Mouse (Mus musculus): ENCODE measurements around the gene Gstm1. TPM values are rescaled to one million over a fixed set of nuclear protein-coding genes. Genes with fewer than 3 reads are reported as not detected.

Gstm1 gene
- polyA plus RNA-seq, 1 experiment from 2014 or later: 42.5 TPM

DNA sequence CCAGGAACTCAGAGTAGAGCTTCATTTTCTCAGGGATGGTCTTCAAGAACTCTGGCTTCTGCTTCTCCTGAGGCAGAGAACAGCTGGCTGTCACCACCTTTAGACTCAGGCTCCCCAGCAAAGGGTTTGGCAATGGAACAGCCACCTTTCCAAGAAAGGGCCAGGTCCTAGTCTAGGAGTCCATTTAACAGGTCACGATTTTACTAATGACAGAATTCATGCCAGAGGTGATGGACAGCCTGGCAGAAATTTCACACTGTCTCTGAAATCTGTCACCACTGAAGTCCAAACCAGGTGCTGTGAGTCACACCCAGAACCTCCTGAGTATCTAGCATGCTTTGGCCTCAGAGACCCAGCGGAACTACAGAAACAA lies 2.8 kb downstream of the Gstm1 start:
- DNase-seq: no peak
- no peak for ATAC-seq (ENCODE audit: insufficient read depth)
- no peaks in the 10 kb centered on the region for H3K27me3 ChIP-seq (ENCODE audit: insufficient read depth, low read length)
- no peak overlapping the region for H3K4me2 ChIP-seq
- no peaks in the 10 kb centered on the region for H3K36me3 ChIP-seq (ENCODE audit: insufficient read depth)
- no peak for TF ChIP-seq CTCF (IDR thresholded peaks at IDR 0.05; ENCODE audit: low read depth)
- H3K4me1 ChIP-seq (ENCODE audit: insufficient read depth): peaks cover 5% of the 10 kb centered on the region
- H3K9me3 ChIP-seq (ENCODE audit: low read depth, low read length): no peaks in the 10 kb centered on the region
- WGBS: 87% methylated on average over 2 of the region's 2 CpGs
- H3K4me3 ChIP-seq (ENCODE audit: low read depth, low read length): no peak overlapping the region
- no peak overlapping the region for H3K27ac ChIP-seq (ENCODE audit: low read depth)
- no peak overlapping the region for H3K9ac ChIP-seq

DNA sequence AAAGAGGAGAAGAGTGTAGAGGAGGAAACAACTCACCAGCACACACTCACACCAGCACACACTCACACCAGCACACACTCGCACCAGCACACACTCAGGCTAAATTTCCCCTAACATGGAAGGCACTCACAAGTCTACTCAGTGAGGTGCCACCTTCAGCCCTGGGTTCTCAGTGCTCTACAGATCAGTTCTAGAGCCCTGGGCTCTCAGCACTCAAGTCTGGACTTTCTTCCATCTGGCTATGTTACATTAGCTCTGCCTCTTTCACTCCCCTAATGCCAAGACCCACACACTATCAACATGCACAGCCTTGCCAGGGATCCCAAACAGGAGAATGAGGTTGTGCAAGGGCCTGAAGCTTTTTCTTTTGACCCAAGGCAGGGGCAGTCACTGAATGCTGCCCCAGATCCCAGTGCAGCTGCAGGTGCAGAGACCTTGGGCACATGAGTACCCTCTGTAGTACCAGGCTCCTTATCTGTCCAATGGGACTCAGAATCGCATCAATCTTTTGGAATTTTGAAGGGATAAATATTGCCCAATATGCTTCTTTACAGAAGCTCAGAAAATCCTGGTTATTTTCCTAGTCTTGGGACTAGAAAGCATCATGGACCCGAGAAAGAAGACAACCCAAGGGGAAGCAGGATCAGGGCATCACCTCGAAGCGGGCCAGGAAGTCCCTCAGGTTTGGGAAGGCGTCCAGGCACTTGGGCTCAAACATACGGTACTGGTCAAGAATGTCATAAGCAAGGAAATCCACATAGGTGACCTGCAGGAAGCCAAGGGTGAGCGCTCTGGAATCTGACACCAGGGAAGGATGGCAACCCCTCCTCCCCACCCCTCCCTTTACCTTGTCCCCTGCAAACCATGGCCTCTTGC lies 3.4 kb downstream of the Gstm1 start:
- Histone ChIP-seq H3K4me2 (no peak overlapping the region), H3K9me3 (ENCODE audit: low read depth, low read length) (no peaks in the 10 kb centered on the region), H3K9ac (no peak overlapping the region), H3K27ac (ENCODE audit: low read depth) (no peak overlapping the region), H3K4me1 (ENCODE audit: insufficient read depth) (peaks cover 5% of the 10 kb centered on the region), H3K36me3 (ENCODE audit: insufficient read depth) (no peaks in the 10 kb centered on the region), H3K27me3 (ENCODE audit: insufficient read depth, low read length) (no peaks in the 10 kb centered on the region), H3K4me3 (ENCODE audit: low read depth, low read length) (no peak overlapping the region)
- TF ChIP-seq CTCF (IDR thresholded peaks at IDR 0.05; ENCODE audit: low read depth): no peak
- 67% methylated on average over 8 of the region's 8 CpGs for WGBS
- DNase-seq: no peak
- ATAC-seq (ENCODE audit: insufficient read depth): no peak

DNA sequence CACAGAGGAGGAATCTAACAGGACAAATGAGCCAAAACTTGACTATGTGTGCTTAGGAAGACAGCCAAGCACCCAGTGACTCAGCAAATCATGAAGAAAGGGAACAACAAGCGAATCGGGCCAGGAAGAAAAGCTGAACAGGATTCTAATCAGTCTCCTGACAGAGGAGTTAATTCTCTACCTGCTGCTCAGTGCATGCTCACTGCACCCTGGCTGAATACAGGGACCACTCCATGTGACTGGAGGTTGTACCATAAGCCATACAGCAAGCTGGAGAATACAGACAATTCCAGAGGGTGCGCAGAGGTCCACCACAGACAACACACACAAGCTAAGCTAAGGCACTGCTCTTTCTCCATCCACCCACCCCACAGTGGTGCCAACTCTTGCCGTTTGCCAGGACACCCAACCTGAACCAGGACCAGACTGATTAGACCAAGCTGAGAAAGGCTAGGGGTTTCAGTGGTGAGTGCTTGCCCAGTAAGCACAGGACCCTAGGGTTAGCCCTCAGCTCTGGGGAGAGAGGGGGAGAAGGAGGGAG lies 4.4 kb downstream of the Gstm1 start:
- no peak overlapping the region for H3K4me2 ChIP-seq
- DNase-seq (peak; percentile 21), ATAC-seq (ENCODE audit: insufficient read depth) (no peak)
- WGBS: 67% methylated on average over 4 of the region's 4 CpGs
- no peak overlapping the region for H3K27ac ChIP-seq (ENCODE audit: low read depth)
- H3K4me1 ChIP-seq (ENCODE audit: insufficient read depth): peaks cover 2% of the 10 kb centered on the region
- no peak overlapping the region for H3K4me3 ChIP-seq (ENCODE audit: low read depth, low read length)
- H3K9ac ChIP-seq: no peak overlapping the region
- H3K9me3 ChIP-seq (ENCODE audit: low read depth, low read length): no peaks in the 10 kb centered on the region
- no peak for TF ChIP-seq CTCF (IDR thresholded peaks at IDR 0.05; ENCODE audit: low read depth)
- H3K27me3 ChIP-seq (ENCODE audit: insufficient read depth, low read length): no peaks in the 10 kb centered on the region
- no peaks in the 10 kb centered on the region for H3K36me3 ChIP-seq (ENCODE audit: insufficient read depth)

DNA sequence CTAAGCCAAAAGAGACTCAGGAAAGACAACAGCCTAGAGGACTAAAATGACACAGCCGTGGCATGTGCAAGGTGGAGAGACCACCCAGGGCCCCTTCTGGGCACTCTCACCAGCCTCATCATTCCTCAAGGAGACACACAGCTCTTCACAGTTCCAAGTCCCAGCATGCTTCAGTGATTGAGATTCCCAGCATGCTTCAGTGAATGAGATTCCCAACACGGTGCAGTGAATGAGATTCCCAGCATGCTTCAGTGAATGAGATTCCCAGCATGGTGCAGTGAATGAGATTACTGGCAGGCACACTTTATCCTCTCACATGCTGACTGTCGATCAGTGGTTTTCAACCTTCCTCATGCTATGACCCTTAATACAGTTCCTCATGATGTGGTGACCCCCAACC lies 6.2 kb downstream of the Gstm1 start:
- no peak for TF ChIP-seq CTCF (IDR thresholded peaks at IDR 0.05; ENCODE audit: low read depth)
- H3K36me3 ChIP-seq (ENCODE audit: insufficient read depth): no peaks in the 10 kb centered on the region
- ATAC-seq (ENCODE audit: insufficient read depth) (no peak), DNase-seq (no peak)
- 64% methylated on average over 3 of the region's 3 CpGs for WGBS
- H3K4me1 ChIP-seq (ENCODE audit: insufficient read depth): no peaks in the 10 kb centered on the region
- H3K4me3 ChIP-seq (ENCODE audit: low read depth, low read length): no peak overlapping the region
- no peaks in the 10 kb centered on the region for H3K9me3 ChIP-seq (ENCODE audit: low read depth, low read length)
- no peak overlapping the region for H3K27ac ChIP-seq (ENCODE audit: low read depth)
- H3K27me3 ChIP-seq (ENCODE audit: insufficient read depth, low read length): no peaks in the 10 kb centered on the region
- H3K4me2 ChIP-seq: no peak overlapping the region
- H3K9ac ChIP-seq: no peak overlapping the region; the same call in 1 of the 2 replicates

DNA sequence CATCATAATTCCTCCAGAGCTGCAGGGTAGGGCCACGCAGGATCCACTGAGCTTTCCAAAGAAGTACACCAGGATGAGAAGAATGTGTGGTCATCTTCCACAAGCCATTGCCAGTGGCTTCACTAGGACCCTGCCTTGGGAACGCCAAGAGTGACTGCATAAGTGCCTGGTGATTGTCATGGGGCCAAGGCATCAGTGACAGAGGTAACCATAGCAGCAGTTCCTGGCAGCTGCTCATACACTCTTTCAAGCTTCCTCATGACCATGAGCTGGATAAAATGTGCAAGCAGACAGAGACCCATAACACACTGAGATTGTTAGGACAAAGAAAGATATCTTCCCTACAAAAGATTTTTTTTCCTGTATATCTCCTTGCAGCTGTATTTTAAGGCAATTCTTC lies 7.5 kb downstream of the Gstm1 start:
- Histone ChIP-seq H3K27ac (ENCODE audit: low read depth) (no peak overlapping the region), H3K27me3 (ENCODE audit: insufficient read depth, low read length) (no peaks in the 10 kb centered on the region), H3K4me3 (ENCODE audit: low read depth, low read length) (no peak overlapping the region), H3K9ac (no peak overlapping the region), H3K4me1 (ENCODE audit: insufficient read depth) (no peaks in the 10 kb centered on the region), H3K9me3 (ENCODE audit: low read depth, low read length) (no peaks in the 10 kb centered on the region), H3K4me2 (no peak overlapping the region), H3K36me3 (ENCODE audit: insufficient read depth) (no peaks in the 10 kb centered on the region)
- TF ChIP-seq CTCF (IDR thresholded peaks at IDR 0.05; ENCODE audit: low read depth): no peak
- WGBS: 45% methylated on average over 2 of the region's 2 CpGs
- ATAC-seq (ENCODE audit: insufficient read depth): 0 out of 2 replicates have a peak, but pooled peaks have one; percentile 44
- DNase-seq: peak; percentile 57

DNA sequence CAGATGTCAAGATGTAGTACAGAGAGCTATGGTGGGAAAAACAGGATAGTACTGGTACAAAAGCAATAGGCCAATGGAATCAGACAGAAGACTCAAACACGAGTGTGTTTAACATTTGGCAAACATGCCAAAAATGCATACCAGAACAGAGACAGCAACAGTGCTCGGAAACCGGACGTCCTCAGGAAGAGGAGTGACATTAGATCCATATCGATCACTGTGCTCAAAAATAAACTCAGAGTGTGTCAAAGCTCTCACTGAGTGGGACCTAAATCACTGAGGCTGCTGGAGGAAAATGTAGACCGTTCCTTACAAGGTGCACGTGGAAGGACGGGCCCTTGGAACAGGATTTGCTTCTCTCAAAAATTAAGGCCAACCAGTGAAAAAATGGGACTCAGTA lies 15.8 kb downstream of the Gstm1 start:
- DNase-seq: peak; percentile 45
- Histone ChIP-seq H3K36me3 (ENCODE audit: insufficient read depth) (no peaks in the 10 kb centered on the region), H3K4me2 (no peak overlapping the region), H3K4me1 (ENCODE audit: insufficient read depth) (no peaks in the 10 kb centered on the region), H3K9ac (no peak overlapping the region), H3K4me3 (ENCODE audit: low read depth, low read length) (no peak overlapping the region), H3K9me3 (ENCODE audit: low read depth, low read length) (no peaks in the 10 kb centered on the region), H3K27me3 (ENCODE audit: insufficient read depth, low read length) (no peaks in the 10 kb centered on the region), H3K27ac (ENCODE audit: low read depth) (no peak overlapping the region)
- 46% methylated on average over 8 of the region's 8 CpGs for WGBS
- ATAC-seq (ENCODE audit: insufficient read depth): no peak
- no peak for TF ChIP-seq CTCF (IDR thresholded peaks at IDR 0.05; ENCODE audit: low read depth)

DNA sequence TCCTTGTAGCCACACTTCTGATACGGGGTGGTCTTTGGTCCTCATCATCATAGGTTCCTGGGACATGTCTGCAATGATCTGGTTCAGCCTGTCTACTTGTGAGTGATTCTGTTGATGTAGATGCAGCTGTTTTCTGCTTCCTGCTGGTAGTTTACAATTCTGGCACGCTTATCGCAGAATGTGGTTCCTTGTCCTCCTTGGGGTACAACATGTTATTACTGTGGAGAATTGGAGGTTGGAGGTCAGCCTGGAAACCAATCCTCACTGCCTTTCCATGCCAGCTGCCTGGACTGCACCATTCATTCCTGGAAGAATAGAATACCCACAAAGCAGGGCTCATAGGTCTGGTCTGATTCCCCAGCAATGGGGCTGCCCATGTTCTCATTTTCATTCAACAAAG lies 18.3 kb downstream of the Gstm1 start:
- no peaks in the 10 kb centered on the region for H3K36me3 ChIP-seq (ENCODE audit: insufficient read depth)
- no peaks in the 10 kb centered on the region for H3K4me1 ChIP-seq (ENCODE audit: insufficient read depth)
- H3K4me3 ChIP-seq (ENCODE audit: low read depth, low read length): no peak overlapping the region
- no peak overlapping the region for H3K9ac ChIP-seq
- H3K27ac ChIP-seq (ENCODE audit: low read depth): no peak overlapping the region
- no peak overlapping the region for H3K4me2 ChIP-seq
- H3K9me3 ChIP-seq (ENCODE audit: low read depth, low read length): no peaks in the 10 kb centered on the region
- H3K27me3 ChIP-seq (ENCODE audit: insufficient read depth, low read length): no peaks in the 10 kb centered on the region
- DNase-seq (peak; percentile 8), ATAC-seq (ENCODE audit: insufficient read depth) (no peak)
- 70% methylated on average over 3 of the region's 3 CpGs for WGBS
- TF ChIP-seq CTCF (IDR thresholded peaks at IDR 0.05; ENCODE audit: low read depth): no peak
